Mouse (Mus musculus): ENCODE results near the gene Mtor. TPM values are rescaled to one million over a fixed set of nuclear protein-coding genes. Genes with fewer than 3 reads are reported as not detected.

Gene Mtor
- polyA plus RNA-seq, 1 experiment from 2014 or later = 23.6 TPM

DNA sequence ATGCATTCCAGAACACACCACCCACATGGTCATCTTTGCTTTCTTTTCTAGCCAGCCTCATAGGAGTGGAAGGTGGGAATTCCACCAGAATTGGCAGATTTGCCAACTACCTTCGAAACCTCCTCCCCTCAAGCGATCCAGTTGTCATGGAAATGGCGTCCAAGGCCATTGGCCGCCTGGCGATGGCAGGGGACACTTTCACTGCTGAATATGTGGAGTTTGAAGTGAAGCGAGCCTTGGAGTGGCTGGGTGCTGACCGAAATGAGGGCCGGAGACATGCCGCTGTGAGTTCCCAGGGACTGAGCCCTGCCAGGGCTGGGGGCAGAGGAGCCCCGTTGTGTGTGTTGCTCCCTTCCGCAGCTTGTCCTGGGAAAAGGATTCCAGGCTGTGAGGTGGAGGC is 5.3 kb downstream of the Mtor start:
- Histone ChIP-seq H3K4me2 (no peak overlapping the region), H3K4me3 (ENCODE audit: low read depth, low read length) (no peak overlapping the region), H3K9ac (ENCODE audit: low read depth, low read length) (no peak overlapping the region), H3K9me3 (replicated peaks; ENCODE audit: control insufficient read depth, low read length) (no peaks in the 10 kb centered on the region), H3K27me3 (ENCODE audit: control insufficient read depth, insufficient read depth, low read length) (no peaks in the 10 kb centered on the region), H3K4me1 (ENCODE audit: control insufficient read depth, insufficient read depth, low read length) (peaks cover 4% of the 10 kb centered on the region), H3K27ac (ENCODE audit: low read depth, low read length) (no peak overlapping the region), H3K36me3 (ENCODE audit: control insufficient read depth, insufficient read depth, low read length) (peaks cover 39% of the 10 kb centered on the region)
- ATAC-seq (replicated peaks; ENCODE audit: insufficient number of reproducible peaks, low FRiP score, low TSS enrichment) = no peak
- 92% methylated on average over 11 of the region's 11 CpGs for WGBS (ENCODE audit: insufficient replicate concordance)

GRCm38 (mm10) chr4:148455477-148456025 is 7.1 kb downstream of the Mtor start:
- Histone ChIP-seq H3K36me3 (ENCODE audit: control insufficient read depth, insufficient read depth, low read length) (peaks cover 50% of the 10 kb centered on the region), H3K9ac (ENCODE audit: low read depth, low read length) (no peak overlapping the region), H3K9me3 (replicated peaks; ENCODE audit: control insufficient read depth, low read length) (no peaks in the 10 kb centered on the region), H3K4me1 (ENCODE audit: control insufficient read depth, insufficient read depth, low read length) (no peaks in the 10 kb centered on the region), H3K4me3 (ENCODE audit: low read depth, low read length) (no peak overlapping the region), H3K4me2 (no peak overlapping the region), H3K27ac (ENCODE audit: low read depth, low read length) (no peak overlapping the region), H3K27me3 (ENCODE audit: control insufficient read depth, insufficient read depth, low read length) (no peaks in the 10 kb centered on the region)
- ATAC-seq (replicated peaks; ENCODE audit: insufficient number of reproducible peaks, low FRiP score, low TSS enrichment) = no peak
- WGBS (ENCODE audit: insufficient replicate concordance) = 87% methylated on average over 5 of the region's 5 CpGs

- WGBS (ENCODE audit: insufficient replicate concordance) = 89% methylated on average over 12 of the region's 12 CpGs
- H3K36me3 ChIP-seq (ENCODE audit: control insufficient read depth, insufficient read depth, low read length) = peaks cover 49% of the 10 kb centered on the region
These were observed 12.4 kb downstream of the Mtor start for GRCm38 (mm10) chr4:148460656-148461284.

DNA sequence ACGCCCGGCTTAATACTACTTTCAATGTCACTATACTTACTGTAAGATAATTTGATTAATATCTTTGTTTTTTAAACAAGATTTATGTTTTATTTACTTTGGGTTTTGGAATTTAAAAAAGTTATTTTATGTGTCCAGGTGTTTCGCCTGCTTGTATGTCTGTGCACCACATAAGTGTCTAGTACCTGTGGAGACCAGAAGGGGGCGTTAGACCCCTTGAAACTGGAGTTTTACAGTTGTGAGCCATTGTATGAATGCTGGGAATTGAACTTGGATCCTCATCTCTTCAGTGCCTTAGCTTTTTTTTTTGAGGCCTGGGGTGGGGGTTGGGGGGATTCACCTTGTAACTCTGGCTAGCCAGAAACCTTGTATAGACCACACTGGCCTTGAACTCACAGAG is 13.4 kb downstream of the Mtor start:
- no peak overlapping the region for H3K27ac ChIP-seq (ENCODE audit: low read depth, low read length)
- WGBS (ENCODE audit: insufficient replicate concordance) = 79% methylated on average over 4 of the region's 4 CpGs
- no peak for ATAC-seq (replicated peaks; ENCODE audit: insufficient number of reproducible peaks, low FRiP score, low TSS enrichment)
- H3K4me3 ChIP-seq (ENCODE audit: low read depth, low read length) = no peak overlapping the region
- H3K9ac ChIP-seq (ENCODE audit: low read depth, low read length) = no peak overlapping the region
- no peaks in the 10 kb centered on the region for H3K4me1 ChIP-seq (ENCODE audit: control insufficient read depth, insufficient read depth, low read length)
- no peaks in the 10 kb centered on the region for H3K9me3 ChIP-seq (replicated peaks; ENCODE audit: control insufficient read depth, low read length)
- no peak overlapping the region for H3K4me2 ChIP-seq
- no peaks in the 10 kb centered on the region for H3K27me3 ChIP-seq (ENCODE audit: control insufficient read depth, insufficient read depth, low read length)
- H3K36me3 ChIP-seq (ENCODE audit: control insufficient read depth, insufficient read depth, low read length) = peaks cover 52% of the 10 kb centered on the region

More at GRCm38 (mm10) chr4:148460656-148461284, 12.4 kb downstream of the Mtor start:
- H3K27me3 ChIP-seq (ENCODE audit: control insufficient read depth, insufficient read depth, low read length) = no peaks in the 10 kb centered on the region
- no peaks in the 10 kb centered on the region for H3K9me3 ChIP-seq (replicated peaks; ENCODE audit: control insufficient read depth, low read length)
- H3K27ac ChIP-seq (ENCODE audit: low read depth, low read length) = no peak overlapping the region
- H3K4me2 ChIP-seq = no peak overlapping the region
- no peak overlapping the region for H3K4me3 ChIP-seq (ENCODE audit: low read depth, low read length)
- no peak overlapping the region for H3K9ac ChIP-seq (ENCODE audit: low read depth, low read length)
- H3K4me1 ChIP-seq (ENCODE audit: control insufficient read depth, insufficient read depth, low read length) = no peaks in the 10 kb centered on the region
- ATAC-seq (replicated peaks; ENCODE audit: insufficient number of reproducible peaks, low FRiP score, low TSS enrichment) = no peak

DNA sequence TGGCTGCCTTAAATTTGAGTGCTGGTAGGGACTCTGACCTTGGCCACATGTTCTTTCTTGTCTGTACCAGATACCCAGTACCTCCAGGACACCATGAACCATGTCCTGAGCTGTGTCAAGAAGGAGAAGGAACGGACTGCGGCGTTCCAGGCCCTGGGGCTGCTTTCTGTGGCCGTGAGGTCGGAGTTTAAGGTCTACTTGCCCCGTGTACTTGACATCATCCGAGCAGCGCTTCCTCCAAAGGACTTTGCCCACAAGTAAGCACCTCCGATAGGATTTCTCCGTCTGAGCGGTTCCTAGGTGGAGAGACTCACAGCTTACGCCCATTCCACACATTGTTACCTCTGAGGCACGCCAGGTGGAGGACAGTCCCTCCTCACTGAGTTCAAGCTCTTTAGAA is 14.3 kb downstream of the Mtor start:
- no peak overlapping the region for H3K27ac ChIP-seq (ENCODE audit: low read depth, low read length)
- no peaks in the 10 kb centered on the region for H3K9me3 ChIP-seq (replicated peaks; ENCODE audit: control insufficient read depth, low read length)
- WGBS (ENCODE audit: insufficient replicate concordance) = 94% methylated on average over 13 of the region's 13 CpGs
- no peak overlapping the region for H3K4me2 ChIP-seq
- peaks cover 51% of the 10 kb centered on the region for H3K36me3 ChIP-seq (ENCODE audit: control insufficient read depth, insufficient read depth, low read length)
- H3K4me1 ChIP-seq (ENCODE audit: control insufficient read depth, insufficient read depth, low read length) = no peaks in the 10 kb centered on the region
- no peak for ATAC-seq (replicated peaks; ENCODE audit: insufficient number of reproducible peaks, low FRiP score, low TSS enrichment)
- no peaks in the 10 kb centered on the region for H3K27me3 ChIP-seq (ENCODE audit: control insufficient read depth, insufficient read depth, low read length)
- H3K9ac ChIP-seq (ENCODE audit: low read depth, low read length) = no peak overlapping the region
- H3K4me3 ChIP-seq (ENCODE audit: low read depth, low read length) = no peak overlapping the region

- H3K36me3 ChIP-seq (ENCODE audit: control insufficient read depth, insufficient read depth, low read length) = peaks cover 55% of the 10 kb centered on the region
- no peaks in the 10 kb centered on the region for H3K9me3 ChIP-seq (replicated peaks; ENCODE audit: control insufficient read depth, low read length)
- no peak overlapping the region for H3K4me3 ChIP-seq (ENCODE audit: low read depth, low read length)
- H3K4me2 ChIP-seq = no peak overlapping the region
- no peak overlapping the region for H3K27ac ChIP-seq (ENCODE audit: low read depth, low read length)
- no peaks in the 10 kb centered on the region for H3K27me3 ChIP-seq (ENCODE audit: control insufficient read depth, insufficient read depth, low read length)
- no peak overlapping the region for H3K9ac ChIP-seq (ENCODE audit: low read depth, low read length)
- WGBS (ENCODE audit: insufficient replicate concordance) = 79% methylated on average over 14 of the region's 14 CpGs
- ATAC-seq (replicated peaks; ENCODE audit: insufficient number of reproducible peaks, low FRiP score, low TSS enrichment) = no peak
- no peaks in the 10 kb centered on the region for H3K4me1 ChIP-seq (ENCODE audit: control insufficient read depth, insufficient read depth, low read length)
These were observed 15.0 kb downstream of the Mtor start for GRCm38 (mm10) chr4:148463208-148463960.

DNA sequence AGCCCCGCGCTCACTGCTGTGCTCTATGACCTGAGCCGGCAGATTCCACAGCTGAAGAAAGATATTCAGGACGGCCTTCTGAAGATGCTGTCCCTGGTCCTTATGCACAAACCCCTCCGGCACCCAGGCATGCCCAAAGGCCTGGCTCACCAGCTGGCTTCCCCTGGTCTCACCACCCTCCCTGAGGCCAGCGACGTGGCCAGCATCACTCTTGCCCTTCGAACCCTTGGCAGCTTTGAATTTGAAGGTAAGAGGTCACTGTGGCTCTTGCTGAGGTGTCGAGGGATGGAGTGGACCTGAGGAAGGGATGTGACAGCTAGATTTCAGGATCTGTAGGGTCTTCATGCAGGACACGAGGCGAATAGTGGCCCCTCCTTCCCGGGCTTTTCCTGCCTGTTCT is 15.9 kb downstream of the Mtor start:
- peaks cover 55% of the 10 kb centered on the region for H3K36me3 ChIP-seq (ENCODE audit: control insufficient read depth, insufficient read depth, low read length)
- no peak overlapping the region for H3K4me2 ChIP-seq
- H3K4me1 ChIP-seq (ENCODE audit: control insufficient read depth, insufficient read depth, low read length) = no peaks in the 10 kb centered on the region
- no peak for ATAC-seq (replicated peaks; ENCODE audit: insufficient number of reproducible peaks, low FRiP score, low TSS enrichment)
- H3K27ac ChIP-seq (ENCODE audit: low read depth, low read length) = no peak overlapping the region
- H3K9me3 ChIP-seq (replicated peaks; ENCODE audit: control insufficient read depth, low read length) = no peaks in the 10 kb centered on the region
- no peak overlapping the region for H3K9ac ChIP-seq (ENCODE audit: low read depth, low read length)
- 88% methylated on average over 12 of the region's 12 CpGs for WGBS (ENCODE audit: insufficient replicate concordance)
- no peaks in the 10 kb centered on the region for H3K27me3 ChIP-seq (ENCODE audit: control insufficient read depth, insufficient read depth, low read length)
- no peak overlapping the region for H3K4me3 ChIP-seq (ENCODE audit: low read depth, low read length)

DNA sequence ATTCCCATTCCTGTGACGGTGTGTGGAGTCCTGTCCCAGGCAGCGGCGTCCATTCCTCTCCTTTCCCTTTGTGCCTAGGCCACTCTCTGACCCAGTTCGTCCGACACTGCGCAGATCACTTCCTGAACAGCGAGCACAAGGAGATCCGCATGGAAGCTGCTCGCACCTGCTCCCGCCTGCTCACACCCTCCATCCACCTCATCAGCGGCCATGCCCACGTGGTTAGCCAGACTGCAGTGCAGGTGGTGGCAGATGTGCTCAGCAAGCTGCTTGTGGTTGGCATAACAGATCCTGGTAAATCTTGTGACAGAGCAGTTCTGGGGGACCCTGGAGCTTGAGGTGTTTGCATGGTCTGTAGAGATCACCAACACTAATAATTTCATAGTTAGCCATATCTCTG is 16.5 kb downstream of the Mtor start:
- Histone ChIP-seq H3K4me1 (ENCODE audit: control insufficient read depth, insufficient read depth, low read length) (no peaks in the 10 kb centered on the region), H3K4me2 (no peak overlapping the region), H3K27ac (ENCODE audit: low read depth, low read length) (no peak overlapping the region), H3K4me3 (ENCODE audit: low read depth, low read length) (no peak overlapping the region), H3K36me3 (ENCODE audit: control insufficient read depth, insufficient read depth, low read length) (peaks cover 56% of the 10 kb centered on the region), H3K9ac (ENCODE audit: low read depth, low read length) (no peak overlapping the region), H3K27me3 (ENCODE audit: control insufficient read depth, insufficient read depth, low read length) (no peaks in the 10 kb centered on the region), H3K9me3 (replicated peaks; ENCODE audit: control insufficient read depth, low read length) (no peaks in the 10 kb centered on the region)
- ATAC-seq (replicated peaks; ENCODE audit: insufficient number of reproducible peaks, low FRiP score, low TSS enrichment) = no peak
- 93% methylated on average over 12 of the region's 12 CpGs for WGBS (ENCODE audit: insufficient replicate concordance)
